Mouse (Mus musculus): ENCODE data around the gene Tlnrd1.

Tlnrd1 gene

DNA sequence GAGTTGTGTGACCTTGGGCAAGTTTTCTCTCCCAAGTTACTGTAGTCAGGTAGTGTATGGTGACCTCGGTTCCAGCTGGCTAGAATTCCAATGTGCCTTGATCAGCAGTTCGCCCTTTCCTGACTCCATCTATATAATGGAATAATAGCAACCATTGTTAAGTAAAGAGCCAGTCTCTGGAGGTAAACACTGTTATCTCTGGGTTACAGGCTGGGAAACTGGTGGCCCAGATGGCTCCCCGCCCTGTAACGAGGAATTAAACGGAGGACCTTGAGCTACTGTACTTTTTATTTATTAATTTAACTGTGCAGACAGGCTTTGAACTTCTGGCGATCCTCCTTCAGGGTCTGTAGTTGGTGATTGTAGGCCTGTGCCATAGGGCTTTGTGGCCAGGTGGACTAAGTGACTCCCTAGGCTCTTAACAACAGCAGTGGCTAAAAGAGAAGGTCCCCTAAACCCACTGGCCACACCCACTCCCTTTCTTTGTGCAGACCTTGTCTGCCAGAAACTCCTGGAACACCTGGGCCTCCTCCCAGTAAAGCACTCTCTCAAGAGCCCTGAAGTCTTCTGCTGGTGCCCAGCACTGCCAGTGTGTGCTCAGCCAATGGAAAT, 922 bp upstream of the Tlnrd1 start:
- WGBS = 44% methylated on average over 6 of the region's 6 CpGs

- WGBS = under 1% methylated on average over 88 of the region's 91 CpGs
Measured at GRCm38 (mm10) chr7:83883276-83884020, 657 bp downstream of the Tlnrd1 start.

DNA sequence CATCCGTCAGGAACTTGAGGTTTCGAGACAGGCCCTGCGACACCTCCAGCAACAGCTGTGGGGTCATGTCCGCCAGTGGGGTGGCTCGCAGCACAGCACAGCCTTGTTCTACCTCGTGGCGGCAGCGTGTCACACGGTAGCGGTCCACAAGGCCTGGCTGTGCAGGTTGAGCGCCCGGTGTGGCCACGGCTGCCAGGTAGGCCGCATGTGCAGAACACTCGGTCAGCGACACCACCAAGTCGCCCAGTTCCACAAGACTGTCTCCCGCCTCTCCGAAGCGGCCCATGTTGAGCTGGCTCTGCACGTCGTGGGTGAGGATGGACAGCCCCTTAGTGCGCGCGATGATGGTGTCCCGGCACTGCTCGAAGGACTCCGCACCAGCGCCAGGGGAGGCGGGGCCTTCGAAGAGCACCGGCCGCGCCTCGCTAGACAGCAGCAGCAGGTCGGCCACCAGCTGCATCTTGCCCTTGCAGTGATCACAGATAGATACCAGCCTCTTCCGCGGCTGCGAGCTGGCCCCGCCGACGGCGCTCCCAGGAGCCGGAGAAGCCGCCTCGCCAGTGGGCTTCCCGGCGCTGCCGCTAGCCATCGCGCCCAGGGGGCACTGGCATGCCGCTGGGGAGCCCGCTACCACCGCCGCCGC, 1.4 kb downstream of the Tlnrd1 start:
- 18% methylated on average over 56 of the region's 56 CpGs for WGBS

- 88% methylated on average over 35 of the region's 35 CpGs for WGBS
Measured at GRCm38 (mm10) chr7:83882150-83882632, 1.9 kb downstream of the Tlnrd1 start.

DNA sequence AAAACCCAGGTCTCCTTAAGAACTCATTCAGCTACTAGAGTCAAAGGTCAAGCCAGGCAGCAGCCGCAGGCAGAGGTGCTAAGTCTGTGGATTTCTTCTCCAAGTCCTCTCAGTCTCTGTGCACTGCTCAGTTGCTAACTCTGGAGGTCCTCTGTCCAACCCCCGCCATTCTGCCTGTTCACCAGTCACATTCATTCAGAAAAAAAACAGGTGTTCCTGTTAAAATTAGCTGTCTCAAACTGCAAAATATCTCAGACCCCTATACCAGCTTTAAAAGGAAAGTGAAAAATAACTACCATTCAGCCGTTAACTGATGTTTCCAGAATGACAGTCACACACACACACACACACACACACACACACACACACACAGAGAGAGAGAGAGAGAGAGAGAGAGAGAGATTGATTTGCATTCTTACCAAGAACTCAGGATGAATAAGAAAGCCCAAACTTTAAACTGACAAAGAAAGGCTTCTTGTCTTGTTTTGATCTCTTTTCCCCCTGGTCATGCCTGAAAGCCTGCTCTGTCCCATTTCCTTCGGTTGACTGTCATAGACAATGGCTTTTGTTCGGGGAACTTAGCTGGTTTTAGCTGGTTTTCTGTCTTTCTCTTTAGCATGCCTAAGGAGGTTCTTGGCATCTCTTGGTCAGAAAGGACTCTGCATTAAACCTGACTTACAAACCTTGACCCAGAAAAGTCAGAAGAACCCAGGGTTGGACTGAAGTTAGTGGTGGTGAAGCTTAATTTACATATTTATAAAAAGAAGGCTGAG, 5.2 kb downstream of the Tlnrd1 start:
- WGBS = 15% methylated on average over 5 of the region's 5 CpGs

GRCm38 (mm10) chr7:83877088-83877487, 7.0 kb downstream of the Tlnrd1 start:
- WGBS = 85% methylated on average over 3 of the region's 3 CpGs

DNA sequence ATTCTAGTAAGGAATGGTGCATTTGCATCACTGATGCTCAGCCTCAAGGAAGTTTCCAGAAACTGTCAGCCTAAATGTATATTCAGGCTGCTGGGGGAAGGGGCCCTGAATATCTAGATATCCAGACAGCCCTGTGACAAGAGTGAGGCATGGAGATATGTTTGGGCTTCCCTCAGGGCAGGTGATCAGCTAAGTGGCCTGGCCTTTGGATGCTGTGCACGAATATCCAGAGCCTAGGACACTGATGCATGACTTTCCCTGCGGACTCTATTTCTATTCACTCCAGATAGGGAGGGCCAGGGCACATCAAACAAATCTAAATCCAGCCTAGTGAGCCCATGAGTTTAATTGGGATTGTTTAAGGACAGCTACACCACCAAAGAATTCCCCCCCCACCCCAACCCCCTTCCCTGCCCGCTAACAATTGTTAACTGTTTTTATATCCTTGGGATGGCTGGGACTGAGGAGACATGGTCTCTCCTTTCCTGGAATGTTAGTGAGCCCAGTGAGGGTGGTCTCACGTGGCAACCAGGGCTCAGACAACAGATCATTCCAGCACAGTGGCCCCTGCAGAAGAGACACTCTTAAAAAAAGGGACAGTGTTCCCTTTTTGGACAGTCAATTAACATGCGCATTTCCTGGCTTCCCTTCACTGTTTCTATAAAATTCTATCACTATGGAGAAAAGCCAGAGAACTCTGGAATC, 14.1 kb downstream of the Tlnrd1 start:
- 44% methylated on average over 5 of the region's 5 CpGs for WGBS

DNA sequence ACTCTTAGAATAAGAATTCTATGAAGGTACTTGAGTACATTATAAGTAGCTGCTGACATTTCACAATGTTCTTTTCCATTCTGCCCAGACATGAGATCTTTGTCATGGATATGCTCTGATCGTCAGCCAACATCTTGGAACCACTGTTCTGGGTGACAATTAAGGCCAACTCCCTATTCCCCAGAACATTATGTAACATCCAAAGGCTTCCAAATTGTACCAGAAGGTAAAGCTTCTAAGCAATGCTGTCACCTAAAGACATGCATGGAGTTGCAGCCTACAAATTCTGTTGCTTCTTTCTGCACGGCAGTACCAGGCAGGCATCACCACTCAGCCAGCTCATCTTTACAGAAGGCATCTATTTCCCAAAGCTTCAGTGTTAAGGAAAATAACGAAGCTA, 15.9 kb downstream of the Tlnrd1 start:
- 49% methylated on average over 3 of the region's 3 CpGs for WGBS

GRCm38 (mm10) chr7:83863554-83863953, 20.6 kb downstream of the Tlnrd1 start:
- WGBS = 51% methylated on average over 2 of the region's 2 CpGs

DNA sequence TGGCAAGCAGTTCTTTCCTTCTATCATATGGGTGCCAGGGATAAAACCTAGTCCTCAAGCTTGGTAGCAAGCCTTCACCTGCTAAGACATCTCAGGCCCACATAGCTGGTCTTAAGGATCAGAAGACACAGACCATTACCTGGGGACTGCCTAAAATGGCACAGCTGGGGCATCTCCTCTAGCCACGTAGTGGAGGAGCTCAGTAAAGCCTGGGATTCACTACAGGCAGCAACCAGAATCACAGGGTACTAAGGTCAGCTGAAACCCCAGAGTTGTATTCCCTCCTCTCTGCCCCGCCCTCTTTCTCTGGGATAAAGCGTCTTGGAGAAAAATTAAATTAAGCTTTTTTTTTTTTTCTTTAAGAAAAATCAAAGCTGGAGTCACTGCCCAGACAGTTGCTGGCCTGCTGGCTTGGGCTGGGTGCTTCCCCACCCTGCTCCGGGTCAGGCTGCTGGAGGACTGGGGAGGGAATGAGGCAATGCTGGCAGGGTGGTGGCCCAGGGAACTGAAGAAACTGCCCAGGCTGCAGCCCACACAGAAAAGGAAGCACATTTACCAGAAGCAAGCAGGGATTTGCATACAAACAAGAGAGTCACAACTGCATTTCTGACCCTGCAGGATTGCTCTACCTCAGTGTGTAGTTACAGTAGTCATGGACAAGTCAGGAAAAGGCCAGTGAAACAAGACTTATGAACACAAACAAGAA, 24.6 kb downstream of the Tlnrd1 start:
- 72% methylated on average over 4 of the region's 4 CpGs for WGBS

DNA sequence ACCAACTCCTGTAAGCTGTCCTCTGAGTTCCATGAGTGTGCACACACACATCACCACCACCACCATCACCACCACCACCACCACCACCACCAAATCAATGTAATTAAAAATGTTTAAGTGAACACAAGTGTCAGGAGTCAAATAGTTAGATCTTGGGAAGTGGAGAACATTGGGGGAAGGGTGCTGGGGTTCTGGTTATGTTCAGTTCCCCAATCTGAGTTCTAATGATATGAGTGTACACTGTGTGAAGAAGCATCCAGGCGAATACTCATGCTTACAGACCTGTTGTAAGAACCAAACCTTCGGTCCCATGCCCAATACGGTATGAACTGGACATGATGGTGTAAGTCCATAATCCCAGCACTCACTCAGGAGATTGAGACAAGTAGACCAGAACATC, 26.2 kb downstream of the Tlnrd1 start:
- 97% methylated on average over 3 of the region's 3 CpGs for WGBS

GRCm38 (mm10) chr7:83857208-83857488, 27.0 kb downstream of the Tlnrd1 start:
- WGBS = 92% methylated on average over 2 of the region's 2 CpGs

DNA sequence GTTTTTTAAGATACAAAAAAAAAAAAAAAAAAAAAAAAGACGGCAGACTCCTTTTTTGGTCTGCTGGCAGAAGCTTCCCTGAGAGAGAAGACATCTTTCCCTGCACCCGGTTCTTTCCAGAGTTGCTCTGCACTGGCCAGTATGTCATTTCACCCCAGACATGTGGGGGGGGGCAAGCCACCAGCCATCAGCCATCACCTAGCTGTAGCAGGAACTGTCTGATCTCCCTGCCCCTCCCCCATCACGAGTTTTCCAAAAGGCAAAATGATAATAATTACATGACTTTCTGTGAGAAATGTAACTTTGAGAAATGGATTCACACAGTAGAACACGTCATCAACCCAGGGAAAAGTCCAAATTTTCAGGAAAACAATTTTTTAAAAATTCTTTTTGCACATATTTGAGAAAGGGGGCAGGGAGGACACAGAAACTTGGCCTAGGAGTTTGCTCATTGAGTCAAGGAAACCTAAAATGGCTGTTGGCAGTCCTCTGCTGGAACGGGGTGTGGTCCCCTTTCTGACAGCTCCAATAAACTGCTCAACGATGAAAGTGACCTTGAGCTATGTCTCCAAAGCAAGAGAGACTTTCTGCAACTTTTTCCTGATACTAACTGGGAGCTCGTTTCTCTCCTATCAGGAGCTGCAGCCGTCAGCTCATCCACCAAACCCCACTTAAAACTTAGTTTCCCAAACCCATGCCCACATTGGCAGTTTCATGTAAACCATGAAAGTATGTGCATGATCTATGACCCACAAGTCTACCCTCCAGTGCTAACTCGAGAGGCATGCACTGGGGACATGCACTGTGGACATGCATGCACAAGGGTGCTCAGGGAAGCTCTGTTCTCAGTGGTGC, 27.5 kb downstream of the Tlnrd1 start:
- WGBS = 78% methylated on average over 9 of the region's 9 CpGs

- WGBS = 90% methylated on average over 1 of the region's 1 CpGs
Measured at GRCm38 (mm10) chr7:83855203-83855602, 28.9 kb downstream of the Tlnrd1 start.

DNA sequence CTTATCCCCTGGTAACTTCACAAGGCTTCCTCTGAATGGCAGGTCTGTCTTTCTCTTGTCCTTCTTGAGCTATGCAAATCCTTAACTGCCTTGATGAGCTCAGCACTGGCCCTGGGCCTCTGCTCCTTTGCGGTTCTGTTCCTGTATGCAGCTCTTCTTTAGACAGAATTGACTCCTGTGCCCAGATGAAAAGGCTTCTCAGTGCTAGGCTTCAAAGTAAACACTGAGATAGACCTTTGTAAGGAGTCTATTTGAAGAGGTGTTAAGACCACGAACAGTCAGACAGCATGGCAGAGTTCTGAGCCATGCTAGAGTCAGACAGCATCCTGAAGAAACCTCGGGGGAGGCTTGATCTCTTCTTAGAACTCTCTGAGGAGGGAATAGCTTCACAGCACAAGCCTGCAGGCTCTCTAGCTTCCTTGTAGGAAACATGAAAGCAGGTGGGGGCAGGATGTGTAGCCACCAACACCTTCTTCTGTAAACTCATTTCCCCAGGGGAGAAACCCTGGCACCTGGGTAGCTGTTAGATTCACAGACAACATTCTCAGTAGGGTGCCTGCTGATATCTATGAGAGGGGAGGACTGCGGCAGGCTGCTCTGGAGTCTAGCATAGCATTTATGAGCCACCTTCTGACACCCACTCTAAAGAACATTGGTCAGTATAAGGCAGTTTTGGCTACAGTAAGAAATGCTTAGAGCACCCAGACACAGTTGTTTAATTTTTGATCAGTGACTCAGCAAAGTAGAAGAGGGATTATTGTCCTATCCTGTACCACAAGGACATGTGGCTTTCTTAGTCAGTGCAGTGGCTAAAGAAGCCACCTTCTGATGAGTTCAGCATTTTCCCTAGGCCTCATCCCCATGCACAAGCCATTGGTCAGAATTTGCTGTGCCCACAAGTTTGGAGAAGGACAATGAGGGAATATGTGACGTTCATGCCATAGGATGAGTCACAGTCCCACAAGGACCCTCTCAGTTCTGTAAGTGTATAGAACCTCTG, 31.4 kb downstream of the Tlnrd1 start:
- WGBS = 53% methylated on average over 5 of the region's 5 CpGs

DNA sequence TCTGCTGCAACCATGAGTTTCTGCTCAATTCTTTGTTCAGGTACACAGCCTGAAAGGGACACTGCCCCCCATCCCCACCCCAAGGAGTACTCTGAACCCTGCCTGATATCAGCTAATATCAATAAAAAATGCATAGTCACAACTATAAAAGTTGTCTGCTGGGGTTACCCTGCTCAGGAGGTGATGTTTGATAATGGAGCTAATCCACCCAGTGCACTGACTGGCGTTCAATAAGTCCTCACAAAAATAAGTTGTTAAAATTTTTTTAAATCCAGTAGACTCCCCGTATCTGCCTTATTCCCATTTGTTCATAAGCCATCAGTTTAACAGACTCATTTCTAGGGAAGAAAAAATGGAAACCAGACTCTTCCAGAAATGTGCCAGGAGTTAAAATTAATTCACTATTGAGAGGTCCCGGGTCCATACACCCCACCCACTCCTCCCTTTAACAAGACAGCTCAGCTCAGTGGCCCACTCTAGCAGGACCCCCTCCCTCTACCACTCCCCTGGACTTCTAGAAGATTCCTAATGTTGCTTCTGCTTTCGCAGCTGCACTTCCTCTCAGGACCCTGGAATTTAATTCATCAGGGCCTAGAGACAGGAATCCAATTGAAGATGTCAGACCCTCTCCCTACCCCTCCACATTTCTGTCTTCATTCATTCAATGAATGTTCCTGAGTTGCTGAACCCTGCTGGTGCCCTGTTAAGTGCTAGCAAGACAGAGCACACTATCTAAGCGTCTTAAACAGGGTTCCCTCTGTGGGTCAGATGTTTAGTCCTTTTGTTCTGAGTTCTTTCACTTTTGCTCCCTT, 32.3 kb downstream of the Tlnrd1 start:
- 65% methylated on average over 5 of the region's 5 CpGs for WGBS

- WGBS = 71% methylated on average over 5 of the region's 5 CpGs
Measured at GRCm38 (mm10) chr7:83847187-83848075, 36.7 kb downstream of the Tlnrd1 start.
